Mouse (Mus musculus): ENCODE results near the gene Mlh3.

Gene Mlh3

GRCm38 (mm10) chr12:85227227-85227626 is 43.2 kb downstream of the Mlh3 start:
- no peak for DNase-seq

GRCm38 (mm10) chr12:85219905-85220290 is 50.5 kb downstream of the Mlh3 start:
- DNase-seq, result no peak

- peak; percentile 99 for DNase-seq
These were observed 51.0 kb downstream of the Mlh3 start, which contains the start of gene Eif2b2 for GRCm38 (mm10) chr12:85219236-85219904. Gene Eif2b2 (plus strand): TSS chr12:85219481.

GRCm38 (mm10) chr12:85217733-85218310 is 52.6 kb downstream of the Mlh3 start:
- no peak for DNase-seq

GRCm38 (mm10) chr12:85215031-85215430 is 55.4 kb downstream of the Mlh3 start:
- DNase-seq, result no peak

DNA sequence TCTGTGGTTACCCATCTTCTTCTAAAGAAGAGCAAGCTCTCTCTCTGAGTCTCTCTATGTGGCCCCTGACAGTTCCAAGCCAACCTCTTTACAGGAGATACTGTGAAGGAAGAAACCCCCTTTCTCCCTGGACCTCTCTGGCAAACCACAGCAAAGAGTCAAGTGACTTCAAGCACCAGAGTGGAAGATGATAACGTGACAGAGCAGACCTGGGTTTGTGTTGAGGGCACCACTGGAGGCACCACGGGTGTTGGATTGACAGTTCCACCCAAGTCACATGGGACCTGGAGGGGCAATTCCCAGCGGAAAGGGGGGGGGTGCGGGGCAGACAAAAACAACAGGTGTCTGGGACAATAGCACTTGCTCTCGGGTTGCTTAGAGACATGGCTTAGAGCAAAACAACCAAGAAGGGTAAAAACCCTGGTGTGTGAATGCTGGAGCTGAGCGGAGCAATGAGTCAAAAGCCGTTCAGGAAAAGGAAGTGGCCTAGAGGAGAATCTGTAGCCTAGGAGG is 61.7 kb downstream of the Mlh3 start:
- no peak for DNase-seq

GRCm38 (mm10) chr12:85205425-85205824 is 65.0 kb downstream of the Mlh3 start:
- no peak for DNase-seq

- DNase-seq, result no peak
These were observed 66.3 kb downstream of the Mlh3 start for GRCm38 (mm10) chr12:85204105-85204504.

GRCm38 (mm10) chr12:85203699-85204098 is 66.7 kb downstream of the Mlh3 start:
- no peak for DNase-seq

- DNase-seq, result no peak
These were observed 68.2 kb downstream of the Mlh3 start for GRCm38 (mm10) chr12:85202191-85202590.

DNA sequence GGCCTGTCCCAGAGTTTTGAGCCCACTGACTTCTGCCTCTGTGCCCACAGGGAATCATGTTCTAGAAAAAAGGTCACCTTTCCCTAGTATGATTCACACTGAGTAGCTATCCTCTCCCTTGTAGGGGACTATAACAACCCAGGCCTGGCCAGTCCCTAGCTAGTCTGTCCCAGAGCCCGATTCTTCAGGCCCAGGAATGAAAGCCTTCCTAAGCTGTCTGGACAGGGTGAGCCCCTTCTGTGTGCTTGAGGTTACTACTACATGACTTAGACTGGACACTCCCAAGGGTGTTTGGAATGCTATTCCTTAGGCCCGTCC is 68.6 kb downstream of the Mlh3 start:
- no peak for DNase-seq

- DNase-seq, result peak; percentile 73
These were observed 69.2 kb downstream of the Mlh3 start for GRCm38 (mm10) chr12:85200929-85201829.

- no peak for DNase-seq
These were observed 70.4 kb downstream of the Mlh3 start for GRCm38 (mm10) chr12:85199954-85200353.

GRCm38 (mm10) chr12:85197936-85198335 is 72.5 kb downstream of the Mlh3 start:
- no peak for DNase-seq

GRCm38 (mm10) chr12:85197371-85197770 is 73.0 kb downstream of the Mlh3 start:
- no peak for DNase-seq

DNA sequence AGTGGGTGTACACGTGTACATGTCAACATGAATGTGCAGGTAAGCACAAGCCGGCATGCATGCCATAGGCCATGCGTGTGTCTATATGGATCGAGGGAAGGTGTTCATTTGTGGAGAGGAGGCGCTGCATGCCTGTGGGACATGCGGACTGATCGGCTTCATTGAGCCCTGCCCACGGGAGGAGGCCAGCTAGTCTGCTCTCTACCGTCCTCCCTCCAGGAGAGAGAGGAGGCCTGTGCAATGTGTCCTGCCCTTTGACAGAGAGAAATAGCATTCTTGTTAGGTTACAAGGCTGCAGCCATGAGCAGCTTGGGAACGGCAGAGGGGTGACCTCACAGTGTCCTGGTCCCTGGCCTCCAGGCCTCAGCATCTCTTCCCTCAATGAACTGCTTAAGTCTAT is 74.2 kb downstream of the Mlh3 start:
- no peak for DNase-seq

GRCm38 (mm10) chr12:85195086-85195485 is 75.3 kb downstream of the Mlh3 start:
- no peak for DNase-seq

DNA sequence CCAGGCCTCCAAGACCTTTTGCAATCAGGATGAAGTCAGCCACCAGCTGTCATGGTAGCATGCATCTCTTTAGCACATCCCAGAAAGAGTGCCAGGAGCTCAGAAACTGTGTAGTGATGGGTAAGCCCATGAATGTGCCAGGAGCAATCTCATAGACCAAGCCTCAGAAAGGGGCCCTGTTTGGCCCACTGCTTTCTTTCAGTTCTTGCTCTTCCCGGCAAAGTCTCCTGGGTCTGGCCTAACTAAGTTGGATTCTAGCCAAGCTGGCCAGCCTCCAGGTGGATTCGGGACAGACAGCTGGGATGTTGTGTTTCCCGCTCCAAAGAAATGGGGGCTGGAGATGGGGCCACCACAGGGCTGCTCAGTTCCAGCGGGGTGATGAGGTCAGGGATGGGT is 75.8 kb downstream of the Mlh3 start:
- DNase-seq, result peak; percentile 78

DNA sequence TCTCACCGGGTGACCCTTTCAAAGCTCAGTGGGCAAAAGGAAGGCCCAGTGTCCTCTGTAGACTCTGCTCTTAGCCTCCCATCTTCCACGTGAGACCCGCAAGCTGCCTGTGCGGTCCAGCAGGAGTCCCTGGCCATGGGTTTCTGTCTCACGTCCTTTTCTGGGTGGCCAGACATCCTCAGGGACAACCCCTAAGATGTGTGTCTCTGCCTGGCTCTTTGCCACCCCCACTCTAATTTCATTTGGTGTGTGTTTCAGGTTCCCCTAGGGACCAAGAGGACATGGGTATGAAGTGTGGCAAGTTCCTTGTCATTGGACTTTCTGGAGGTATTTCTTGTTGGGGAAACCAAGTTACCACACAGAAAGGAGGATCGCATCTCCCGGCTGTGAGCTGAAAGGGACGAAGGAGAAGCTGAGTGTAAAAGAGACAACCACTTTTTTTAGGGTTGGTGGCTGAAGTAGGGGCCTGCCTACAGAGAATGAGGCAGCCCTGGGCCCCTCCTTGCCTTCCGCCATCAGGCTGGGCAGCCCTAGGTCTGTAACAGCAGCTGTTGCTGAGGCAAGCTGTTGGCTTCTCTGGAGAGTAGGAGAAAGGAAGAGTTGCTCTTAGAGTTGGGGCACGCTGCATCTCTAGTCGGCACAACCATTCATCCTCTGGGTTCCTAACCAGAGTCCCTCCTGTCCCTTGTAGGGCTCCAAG is 76.3 kb downstream of the Mlh3 start:
- DNase-seq, result no peak

GRCm38 (mm10) chr12:85193146-85193545 is 77.3 kb downstream of the Mlh3 start:
- no peak for DNase-seq

DNA sequence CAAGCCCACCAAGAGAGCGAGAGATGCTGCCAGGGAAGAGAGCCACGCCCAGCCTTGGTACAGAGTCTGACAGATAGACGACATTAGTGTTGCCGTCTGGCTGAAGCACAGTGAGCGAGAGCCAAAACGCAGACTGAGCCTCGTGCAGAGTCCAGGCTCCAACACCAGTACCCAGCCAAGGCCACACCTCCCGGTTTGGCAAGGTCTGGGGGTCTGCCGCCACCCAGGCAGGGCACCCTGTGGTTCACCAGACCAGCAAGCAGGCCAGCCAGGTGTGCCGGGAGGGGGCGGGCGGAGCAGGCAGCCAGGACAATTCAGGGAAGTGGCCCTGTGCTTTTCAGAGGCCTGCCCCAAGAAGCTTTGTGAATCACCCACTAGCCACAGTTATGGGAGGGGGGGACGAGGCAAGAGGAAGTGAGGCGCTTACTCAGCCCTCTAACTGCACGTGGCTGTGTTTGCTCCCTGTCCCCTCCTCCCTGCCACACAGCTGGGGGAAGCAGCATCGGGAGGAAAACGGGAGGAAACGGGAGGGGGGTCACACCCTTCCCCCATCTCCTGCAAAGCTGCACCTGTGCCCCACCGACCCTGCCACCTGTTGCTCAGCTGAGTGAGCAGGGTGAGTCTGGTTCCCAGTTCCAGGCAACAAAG is 77.8 kb downstream of the Mlh3 start:
- peak; percentile 51 for DNase-seq

GRCm38 (mm10) chr12:85190290-85190689 is 80.1 kb downstream of the Mlh3 start:
- no peak for DNase-seq

- no peak for DNase-seq
These were observed 84.0 kb downstream of the Mlh3 start for GRCm38 (mm10) chr12:85186361-85186760.
